Mouse (Mus musculus) intestine, embryonic 16.5 days (tissue): ENCODE measurements around the gene Hsd17b11. TPM values are rescaled to one million over a fixed set of nuclear protein-coding genes. Genes with fewer than 3 reads are reported as not detected.
A peak's percentile ranks its signal among the peaks of the same experiment; 100 is the strongest.
"Not testable (repeated sequence)": the region's sequence is repeated elsewhere in the genome, so short reads cannot be mapped to it uniquely, and the experiment has no call there.

Experiments
- ATAC-seq: fragments of 200-750 bp; cut with Nextera tagmentation; 2 replicates; pipeline ENCODE4 v1.8.0; 2017; ENCODE audit warnings: moderate TSS enrichment, moderate library complexity
- H3K27ac ChIP-seq: fragments of 300-500 bp; sonication (generic); 2 replicates; pipeline ENCODE4 v1.5.1; 2014; ENCODE audit warnings: mild to moderate bottlenecking, low read length
- H3K27me3 ChIP-seq: fragments of 300-500 bp; sonication (generic); replicated peaks from 2 replicates; pipeline ENCODE4 v1.6.1; 2014; ENCODE audit warnings: low read length, control low read depth, mixed read lengths; ENCODE audit not compliant: control insufficient read depth, insufficient read depth
- H3K36me3 ChIP-seq: fragments of 300-500 bp; sonication (generic); 2 replicates; pipeline ENCODE4 v1.6.1; 2014; ENCODE audit warnings: low read length, control low read depth; ENCODE audit not compliant: control insufficient read depth, insufficient read depth
- H3K4me1 ChIP-seq: fragments of 300-500 bp; sonication (generic); 2 replicates; pipeline ENCODE4 v1.6.1; 2014; ENCODE audit warnings: low read length, control low read depth, mixed read lengths; ENCODE audit not compliant: control insufficient read depth, insufficient read depth
- H3K4me2 ChIP-seq: fragments of 300-500 bp; sonication (generic); 2 replicates; pipeline ENCODE4 v1.6.1; 2014; ENCODE audit warnings: low read depth, low read length, control low read depth
- H3K4me3 ChIP-seq: fragments of 300-500 bp; sonication (generic); 2 replicates; pipeline ENCODE4 v1.5.1; 2014; ENCODE audit warnings: mild to moderate bottlenecking, low read length
- H3K9ac ChIP-seq: fragments of 300-500 bp; sonication (generic); 2 replicates; pipeline ENCODE4 v1.6.1; 2014; ENCODE audit warnings: low read depth, low read length
- H3K9me3 ChIP-seq: fragments of 300-500 bp; sonication (generic); 2 replicates; pipeline ENCODE4 v1.6.1; 2016; ENCODE audit warnings: low read length, control low read depth; ENCODE audit not compliant: control insufficient read depth
- WGBS: fragments of 180-500 bp; shearing (Covaris S2); extraction: QIAGEN DNeasy Blood & Tissue Kit; methylation state at CpG from one replicate; pipeline ENCODE4 v1.1.7; 2014; 5-methylcytosine and 5-hydroxymethylcytosine counted together
- polyA plus RNA-seq: library from polyadenylated mRNA; unstranded; fragments of >200 nt; fragmentation: Nextera tagmentation; extraction: Ambion mirVana; gene quantifications from 2 replicates; pipeline ENCODE4 v1.2.1, GENCODE M21; 2015

Gene Hsd17b11
- polyA plus RNA-seq, 1 experiment from 2014 or later, result 10.6 TPM

DNA sequence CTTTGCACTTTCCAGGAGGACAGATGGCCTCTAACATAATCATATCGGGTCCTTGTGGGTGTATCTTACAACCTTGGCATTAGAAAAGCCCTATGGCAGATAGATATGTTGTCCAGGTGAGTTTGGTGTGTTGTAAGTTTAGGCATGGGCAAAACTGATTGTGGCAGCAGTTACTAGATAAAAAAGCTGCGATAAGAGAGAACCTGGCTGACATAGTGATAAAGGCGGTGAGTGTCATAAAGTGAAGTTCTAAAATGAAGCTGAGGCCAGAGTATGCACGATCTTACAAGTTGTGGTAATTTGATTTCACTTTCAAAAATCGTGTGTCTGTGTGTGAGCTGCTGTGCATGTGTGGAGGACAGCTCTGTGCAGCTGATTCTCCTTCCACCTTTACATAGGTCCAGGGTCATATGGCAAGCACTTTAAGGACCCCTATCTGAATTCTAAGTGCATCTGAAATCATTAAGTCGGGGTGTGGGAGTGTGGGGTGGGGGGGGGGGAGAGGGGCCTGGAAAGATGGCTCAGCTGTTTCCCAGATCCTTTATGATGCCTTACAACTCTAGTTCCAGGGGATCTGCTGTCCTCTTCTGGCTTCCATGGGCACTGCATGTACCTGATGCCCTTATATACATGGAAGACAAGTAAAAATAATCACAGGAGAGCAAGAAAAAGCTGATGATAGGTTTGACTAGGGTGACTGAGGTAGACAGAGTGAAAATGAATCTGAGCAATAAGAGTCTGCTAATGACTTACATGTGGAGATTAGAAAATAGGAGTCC, 17.6 kb upstream of the Hsd17b11 start:
- WGBS, result 57% methylated on average over 6 of the region's 6 CpGs
- no peak overlapping the region for H3K27ac ChIP-seq
- H3K4me3 ChIP-seq, result no peak overlapping the region
- no peak overlapping the region for H3K9ac ChIP-seq
- H3K9me3 ChIP-seq, result no peaks in the 10 kb centered on the region
- no peak overlapping the region for H3K4me2 ChIP-seq
- H3K4me1 ChIP-seq, result 0 out of 2 replicates have a peak, but pooled peaks cover 2% of the 10 kb centered on the region
- peak; percentile 53 for ATAC-seq
- no peaks in the 10 kb centered on the region for H3K36me3 ChIP-seq
- no peaks in the 10 kb centered on the region for H3K27me3 ChIP-seq

DNA sequence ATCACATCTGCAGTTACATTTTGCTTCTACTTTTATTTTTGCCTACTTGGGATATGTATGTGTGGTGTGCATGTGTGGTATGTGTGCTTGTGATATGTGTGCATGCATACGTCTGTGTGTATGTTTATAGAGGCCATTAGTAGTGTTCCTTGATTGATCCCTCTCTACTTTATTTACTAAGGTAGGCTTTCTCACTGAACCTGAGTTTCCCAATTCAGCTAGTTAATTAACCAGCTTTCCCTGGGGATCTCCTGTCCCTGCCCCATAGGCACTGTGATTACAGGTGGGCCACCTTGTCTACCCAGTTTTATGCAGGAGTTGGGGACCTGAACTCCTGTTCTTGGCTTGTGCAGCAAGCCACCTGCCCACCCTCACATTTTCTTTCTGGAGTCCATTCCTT, 15.0 kb upstream of the Hsd17b11 start:
- H3K4me1 ChIP-seq, result 0 out of 2 replicates have a peak, but pooled peaks cover 2% of the 10 kb centered on the region
- 65% methylated on average over 1 of the region's 1 CpGs for WGBS
- ATAC-seq, result no peak
- H3K9me3 ChIP-seq, result no peaks in the 10 kb centered on the region
- H3K9ac ChIP-seq, result no peak overlapping the region
- no peaks in the 10 kb centered on the region for H3K36me3 ChIP-seq
- H3K4me3 ChIP-seq, result no peak overlapping the region
- H3K27me3 ChIP-seq, result no peaks in the 10 kb centered on the region
- H3K4me2 ChIP-seq, result no peak overlapping the region
- no peak overlapping the region for H3K27ac ChIP-seq

DNA sequence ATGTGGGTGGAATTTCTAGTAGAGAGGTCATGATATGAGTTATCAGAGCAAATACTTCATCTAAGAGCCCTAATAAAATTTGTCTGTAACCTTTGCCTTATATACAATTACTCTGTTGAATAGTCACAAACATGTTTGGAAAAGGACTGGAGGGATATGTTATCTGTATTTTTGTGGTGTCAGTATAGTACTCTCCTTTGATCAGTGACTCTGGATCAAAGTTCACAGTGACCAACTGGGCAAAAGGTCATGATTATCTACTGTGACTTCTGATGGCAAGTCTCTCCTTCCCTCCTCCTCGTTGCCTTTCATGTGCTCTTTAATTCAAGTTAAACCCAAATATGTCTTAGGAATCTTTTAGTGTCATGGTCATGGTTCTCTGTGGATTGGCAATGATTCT, 14.1 kb upstream of the Hsd17b11 start:
- Histone ChIP-seq H3K27me3 (no peaks in the 10 kb centered on the region), H3K4me3 (no peak overlapping the region), H3K9me3 (no peaks in the 10 kb centered on the region), H3K4me2 (no peak overlapping the region), H3K36me3 (no peaks in the 10 kb centered on the region), H3K27ac (no peak overlapping the region), H3K4me1 (0 out of 2 replicates have a peak, but pooled peaks cover 2% of the 10 kb centered on the region), H3K9ac (no peak overlapping the region)
- no peak for ATAC-seq
- WGBS, result 48% methylated on average over 1 of the region's 1 CpGs

DNA sequence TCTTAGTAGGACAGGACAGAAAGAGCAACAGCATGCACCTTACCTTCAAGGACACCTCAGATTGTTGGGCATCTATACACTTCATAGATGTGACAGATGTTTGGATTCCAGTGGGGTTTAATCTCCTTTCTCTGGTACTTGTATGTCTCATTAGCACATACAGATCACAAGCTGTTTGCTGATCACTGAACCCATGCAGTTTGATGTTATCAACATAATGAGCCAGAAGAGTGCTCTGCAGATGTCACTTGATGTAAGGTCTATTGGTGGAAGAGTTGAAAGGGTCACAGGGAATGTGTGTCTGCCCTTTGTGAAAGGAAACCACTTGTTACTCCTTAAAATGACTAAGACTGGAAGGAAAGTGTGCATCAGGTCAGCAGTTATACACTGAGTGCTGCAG, 13.3 kb upstream of the Hsd17b11 start:
- Histone ChIP-seq H3K4me1 (0 out of 2 replicates have a peak, but pooled peaks cover 2% of the 10 kb centered on the region), H3K27ac (no peak overlapping the region), H3K4me3 (no peak overlapping the region), H3K36me3 (no peaks in the 10 kb centered on the region), H3K4me2 (no peak overlapping the region), H3K27me3 (no peaks in the 10 kb centered on the region), H3K9me3 (no peaks in the 10 kb centered on the region), H3K9ac (no peak overlapping the region)
- ATAC-seq, result no peak

DNA sequence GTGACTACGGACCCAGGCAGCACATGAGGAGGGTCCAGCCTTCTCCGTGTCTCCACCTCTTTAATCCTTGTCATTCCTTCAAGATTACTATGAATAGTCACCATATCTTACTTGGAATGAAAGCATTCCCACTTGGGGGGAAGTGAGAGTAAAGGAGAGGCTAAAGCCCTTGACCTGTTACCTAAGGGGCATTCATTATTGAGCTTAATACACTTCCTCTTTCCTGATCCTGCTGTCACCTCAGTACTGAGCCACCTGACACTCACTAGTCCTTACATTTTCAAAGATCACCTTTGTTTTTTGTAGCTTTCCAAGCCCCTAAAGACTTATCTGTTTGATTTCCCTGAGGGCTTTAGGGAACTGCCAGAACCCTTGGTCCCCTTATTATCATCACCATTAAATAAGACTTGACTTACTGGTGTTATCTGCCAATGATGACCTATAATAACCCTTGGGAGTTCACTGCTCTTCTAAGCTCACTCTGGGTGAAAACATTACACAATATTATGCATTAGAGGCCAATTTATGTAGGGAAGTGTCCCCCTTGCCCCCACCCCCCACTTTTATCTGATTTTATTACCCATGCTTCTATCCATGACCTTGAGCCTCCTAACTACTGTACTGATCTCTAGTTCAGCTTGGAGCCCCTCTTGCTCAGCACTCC, 10.8 kb upstream of the Hsd17b11 start:
- peak; percentile 70 for ATAC-seq
- Histone ChIP-seq H3K4me2 (no peak overlapping the region), H3K36me3 (no peaks in the 10 kb centered on the region), H3K9ac (no peak overlapping the region), H3K27ac (no peak overlapping the region), H3K4me3 (no peak overlapping the region), H3K27me3 (no peaks in the 10 kb centered on the region), H3K4me1 (0 out of 2 replicates have a peak, but pooled peaks cover 2% of the 10 kb centered on the region), H3K9me3 (no peaks in the 10 kb centered on the region)
- 80% methylated on average over 2 of the region's 2 CpGs for WGBS

DNA sequence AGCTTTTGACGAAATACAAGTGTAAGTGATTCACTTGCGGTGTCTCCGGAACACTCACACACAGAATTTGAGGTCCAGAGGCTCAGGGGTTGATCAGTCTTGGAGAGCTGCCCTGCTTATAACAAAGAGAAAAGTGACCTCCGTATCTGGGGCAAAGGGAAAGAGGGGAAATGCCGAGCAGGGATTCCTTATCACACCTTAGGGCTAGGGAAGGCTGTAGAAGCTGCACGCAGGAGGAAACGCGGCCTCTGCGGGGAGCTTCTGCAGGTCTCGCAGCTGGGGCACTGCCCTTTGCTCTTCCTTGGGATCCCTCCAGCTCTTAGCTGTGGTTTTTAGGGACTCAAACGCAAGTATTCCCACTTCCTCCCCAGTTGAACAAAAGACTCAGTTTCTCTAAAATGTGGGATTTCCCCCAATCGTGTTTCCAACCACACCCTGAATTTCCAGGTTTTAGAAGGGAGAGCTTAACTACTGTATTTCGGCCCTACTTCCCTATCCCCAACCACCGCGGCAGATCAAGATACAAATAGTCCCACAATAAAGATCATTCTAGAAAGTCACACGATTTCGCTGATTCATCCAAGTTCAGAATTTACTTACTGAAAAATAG, 3.6 kb upstream of the Hsd17b11 start:
- Histone ChIP-seq H3K4me1 (peaks cover 16% of the 10 kb centered on the region), H3K27me3 (no peaks in the 10 kb centered on the region), H3K9me3 (no peaks in the 10 kb centered on the region), H3K36me3 (no peaks in the 10 kb centered on the region), H3K9ac (0 out of 2 replicates have a peak overlapping the region, but pooled peaks have one; percentile 10), H3K27ac (peak overlapping the region; percentile 37), H3K4me2 (peak overlapping the region; percentile 33), H3K4me3 (no peak overlapping the region)
- 43% methylated on average over 17 of the region's 17 CpGs for WGBS
- ATAC-seq, result peak; percentile 47

DNA sequence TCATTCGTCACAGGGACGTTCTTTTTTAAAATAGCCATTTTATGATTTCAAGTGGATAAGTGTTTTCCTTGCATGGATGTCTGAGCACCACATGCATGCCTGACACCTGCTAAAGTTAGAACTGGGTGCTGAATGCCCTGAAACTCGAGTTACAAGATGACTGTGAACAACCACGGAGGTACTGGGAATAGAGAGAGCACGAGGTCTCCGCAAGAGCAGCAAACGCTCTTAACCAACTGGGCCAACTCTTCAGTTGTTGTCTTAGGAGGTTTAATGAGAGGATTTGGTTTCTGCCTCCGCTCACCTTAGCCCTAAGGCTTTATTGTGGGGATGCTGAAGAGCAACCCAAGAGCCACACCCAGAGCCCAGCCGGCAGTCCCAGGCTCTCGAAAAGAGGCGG, 3.0 kb upstream of the Hsd17b11 start:
- Histone ChIP-seq H3K27ac (peak overlapping the region; percentile 37), H3K4me2 (peak overlapping the region; percentile 33; the same call in 1 of the 2 replicates), H3K4me1 (peaks cover 22% of the 10 kb centered on the region), H3K27me3 (no peaks in the 10 kb centered on the region), H3K4me3 (no peak overlapping the region), H3K9me3 (no peaks in the 10 kb centered on the region), H3K36me3 (no peaks in the 10 kb centered on the region), H3K9ac (0 out of 2 replicates have a peak overlapping the region, but pooled peaks have one; percentile 10)
- WGBS, result 69% methylated on average over 11 of the region's 11 CpGs
- no peak for ATAC-seq

DNA sequence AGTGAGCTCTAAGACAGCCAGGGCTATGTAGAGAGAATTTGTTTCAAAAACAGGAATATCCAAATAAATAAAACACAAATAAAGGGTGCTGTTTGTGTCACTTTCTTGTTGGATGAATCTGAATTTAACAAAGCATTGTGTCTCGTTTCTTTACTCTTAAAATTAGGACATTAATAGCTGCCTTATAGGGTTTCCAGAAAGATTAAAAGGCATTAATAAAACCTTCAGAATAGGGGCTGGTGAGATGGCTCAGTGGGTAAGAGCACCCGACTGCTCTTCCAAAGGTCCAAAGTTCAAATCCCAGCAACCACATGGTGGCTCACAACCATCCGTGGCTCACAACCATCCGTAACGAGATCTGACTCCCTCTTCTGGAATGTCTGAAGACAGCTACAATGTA, 2.5 kb upstream of the Hsd17b11 start:
- not testable (repeated sequence) for H3K9me3 ChIP-seq, H3K4me2 ChIP-seq, H3K4me3 ChIP-seq, ATAC-seq, H3K9ac ChIP-seq, H3K27me3 ChIP-seq, H3K27ac ChIP-seq, H3K36me3 ChIP-seq
- H3K4me1 ChIP-seq, result peaks cover 23% of the 10 kb centered on the region
- WGBS, result 82% methylated on average over 5 of the region's 5 CpGs

DNA sequence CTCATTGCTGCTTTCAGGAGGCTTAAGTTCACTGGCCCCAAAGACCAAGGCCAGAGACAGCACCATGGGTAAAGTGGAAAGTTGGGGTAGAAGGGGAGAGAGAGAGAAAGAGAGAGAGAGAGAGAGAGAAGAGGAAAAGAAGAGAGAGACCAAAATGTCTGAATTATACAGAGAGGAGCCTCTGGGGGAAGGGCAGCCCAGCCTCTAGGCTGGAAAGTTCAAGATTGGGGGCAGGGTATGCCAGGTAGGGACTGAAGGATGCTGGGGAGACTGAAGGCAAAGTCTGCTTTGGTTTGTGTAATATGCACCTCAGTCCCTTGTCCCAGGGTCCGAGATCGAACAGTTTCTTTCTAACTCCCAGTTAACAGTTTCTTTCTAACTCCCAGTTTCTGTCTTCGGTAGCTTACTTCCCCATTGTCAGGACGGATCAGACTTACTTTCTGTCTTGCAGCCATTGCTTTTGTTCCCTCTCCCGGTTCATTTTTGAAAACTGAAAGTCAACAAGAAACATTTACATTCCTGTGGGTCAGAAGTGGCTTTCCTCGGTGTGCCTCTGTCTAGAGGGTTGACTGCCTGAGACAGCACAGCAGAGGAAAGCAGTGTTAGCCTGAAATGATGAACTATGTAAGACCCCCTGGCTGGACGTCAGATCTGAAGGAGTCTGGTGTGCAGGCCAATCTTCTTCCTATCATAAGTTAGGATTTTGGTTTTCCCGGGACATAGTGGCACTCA, 1.7 kb upstream of the Hsd17b11 start:
- Histone ChIP-seq H3K4me3 (no peak overlapping the region), H3K9me3 (no peaks in the 10 kb centered on the region), H3K4me1 (peaks cover 23% of the 10 kb centered on the region), H3K27me3 (no peaks in the 10 kb centered on the region), H3K9ac (no peak overlapping the region), H3K4me2 (no peak overlapping the region), H3K36me3 (no peaks in the 10 kb centered on the region), H3K27ac (no peak overlapping the region)
- no peak for ATAC-seq
- 74% methylated on average over 8 of the region's 8 CpGs for WGBS
